Mouse (Mus musculus) ES-Bruce4 (cell line): Measurements from ENCODE around the gene Gtpbp1. TPM values are rescaled to one million over a fixed set of nuclear protein-coding genes. Genes with fewer than 3 reads are reported as not detected.
A peak's percentile ranks its signal among the peaks of the same experiment; 100 is the strongest.

ENCODE experiments used
- H3K27ac ChIP-seq: 2 replicates; pipeline ENCODE4 v1.5.1; 2012; ENCODE audit warnings: low read length, inconsistent platforms; ENCODE audit not compliant: insufficient read depth
- H3K27me3 ChIP-seq: 2 replicates; pipeline ENCODE4 v1.6.1; 2012; ENCODE audit warnings: mild to moderate bottlenecking, low read length, inconsistent platforms; ENCODE audit not compliant: control insufficient read depth, poor library complexity, insufficient read depth, severe bottlenecking
- H3K36me3 ChIP-seq: 2 replicates; pipeline ENCODE4 v1.6.1; 2012; ENCODE audit warnings: inconsistent platforms, mild to moderate bottlenecking, low read length, moderate library complexity; ENCODE audit not compliant: control insufficient read depth, poor library complexity, insufficient read depth, severe bottlenecking
- H3K4me1 ChIP-seq: one replicate; pipeline ENCODE4 v1.8.1; 2011; ENCODE audit warnings: low read length; ENCODE audit not compliant: control insufficient read depth, insufficient read depth
- H3K4me3 ChIP-seq: 2 replicates; pipeline ENCODE4 v1.5.1; 2011; ENCODE audit warnings: low read depth, mild to moderate bottlenecking, low read length
- H3K9ac ChIP-seq: 2 replicates; pipeline ENCODE4 v1.6.1; 2012; ENCODE audit warnings: low read depth, mild to moderate bottlenecking, inconsistent platforms; ENCODE audit not compliant: poor library complexity, severe bottlenecking
- H3K9me3 ChIP-seq: replicated peaks from 2 replicates; pipeline ENCODE4 v1.6.1; 2012; ENCODE audit warnings: mild to moderate bottlenecking, low read length, inconsistent platforms; ENCODE audit not compliant: control insufficient read depth, poor library complexity, insufficient read depth, severe bottlenecking
- CTCF ChIP-seq: IDR thresholded peaks from one replicate; pipeline ENCODE4 v1.8.1; 2011; ENCODE audit warnings: low read depth, low read length
- EP300 ChIP-seq: IDR thresholded peaks from 2 replicates; pipeline ENCODE4 v1.6.1; 2011; ENCODE audit warnings: low read depth, low read length; ENCODE audit not compliant: insufficient read depth
- POLR2A ChIP-seq: IDR thresholded peaks from one replicate; pipeline ENCODE4 v1.8.1; 2011; ENCODE audit warnings: low read length; ENCODE audit not compliant: insufficient read depth
- polyA plus RNA-seq: library from polyadenylated mRNA; stranded (reverse); fragments of >200 nt; gene quantifications from 2 replicates; pipeline ENCODE4 v1.2.4, GENCODE M21; 2011; ENCODE audit warnings: low read depth; ENCODE audit not compliant: missing spikeins, insufficient read depth, insufficient read length

Gene Gtpbp1
- polyA plus RNA-seq, 1 experiment = 32.4 TPM

GRCm38 (mm10) chr15:79715646-79716045 lies 25.0 kb downstream of the Gtpbp1 start:
- Histone ChIP-seq H3K27ac (no peak overlapping the region), H3K9ac (no peak overlapping the region), H3K36me3 (peaks cover 5% of the 10 kb centered on the region), H3K4me3 (no peak overlapping the region), H3K4me1 (no peaks in the 10 kb centered on the region), H3K27me3 (no peaks in the 10 kb centered on the region), H3K9me3 (no peaks in the 10 kb centered on the region)
- TF ChIP-seq CTCF = no peak
- TF ChIP-seq EP300 = no peak
- TF ChIP-seq POLR2A = no peak

GRCm38 (mm10) chr15:79716710-79717109 lies 26.1 kb downstream of the Gtpbp1 start:
- Histone ChIP-seq H3K27me3 (no peaks in the 10 kb centered on the region), H3K36me3 (peaks cover 5% of the 10 kb centered on the region)

GRCm38 (mm10) chr15:79720267-79720666 lies 29.6 kb downstream of the Gtpbp1 start:
- Histone ChIP-seq H3K4me3 (no peak overlapping the region), H3K9ac (no peak overlapping the region), H3K36me3 (peaks cover 3% of the 10 kb centered on the region; the same call in 1 of the 2 replicates), H3K4me1 (no peaks in the 10 kb centered on the region), H3K27me3 (no peaks in the 10 kb centered on the region), H3K9me3 (no peaks in the 10 kb centered on the region), H3K27ac (no peak overlapping the region)
- no peak for TF ChIP-seq POLR2A
- TF ChIP-seq CTCF = no peak
- no peak for TF ChIP-seq EP300

More at GRCm38 (mm10) chr15:79716710-79717109, 26.1 kb downstream of the Gtpbp1 start:
- Histone ChIP-seq H3K27ac (no peak overlapping the region), H3K4me1 (no peaks in the 10 kb centered on the region), H3K9ac (no peak overlapping the region), H3K4me3 (no peak overlapping the region), H3K9me3 (no peaks in the 10 kb centered on the region)
- no peak for TF ChIP-seq EP300
- no peak for TF ChIP-seq CTCF
- TF ChIP-seq POLR2A = no peak

- Histone ChIP-seq H3K27ac (no peak overlapping the region), H3K36me3 (peaks cover 3% of the 10 kb centered on the region; the same call in 1 of the 2 replicates), H3K9ac (no peak overlapping the region), H3K9me3 (no peaks in the 10 kb centered on the region), H3K27me3 (no peaks in the 10 kb centered on the region), H3K4me1 (no peaks in the 10 kb centered on the region), H3K4me3 (no peak overlapping the region)
- no peak for TF ChIP-seq EP300
- TF ChIP-seq POLR2A = no peak
- TF ChIP-seq CTCF = no peak
Observed at GRCm38 (mm10) chr15:79720796-79721195, 30.2 kb downstream of the Gtpbp1 start.

GRCm38 (mm10) chr15:79723439-79723838 lies 32.8 kb downstream of the Gtpbp1 start:
- Histone ChIP-seq H3K4me1 (no peaks in the 10 kb centered on the region), H3K27me3 (no peaks in the 10 kb centered on the region), H3K9me3 (no peaks in the 10 kb centered on the region), H3K27ac (no peak overlapping the region), H3K36me3 (peaks cover 3% of the 10 kb centered on the region; the same call in 1 of the 2 replicates), H3K4me3 (no peak overlapping the region), H3K9ac (no peak overlapping the region)
- TF ChIP-seq CTCF (peak; percentile 74), EP300 (no peak)

- H3K4me1 ChIP-seq = no peaks in the 10 kb centered on the region
- H3K9ac ChIP-seq = no peak overlapping the region
- no peaks in the 10 kb centered on the region for H3K9me3 ChIP-seq
- no peaks in the 10 kb centered on the region for H3K27me3 ChIP-seq
- no peak overlapping the region for H3K27ac ChIP-seq
- TF ChIP-seq EP300 (no peak), POLR2A (no peak), CTCF (no peak)
- H3K4me3 ChIP-seq = no peak overlapping the region
- H3K36me3 ChIP-seq = no peaks in the 10 kb centered on the region
Observed at GRCm38 (mm10) chr15:79725190-79725789, 34.6 kb downstream of the Gtpbp1 start.
